Mouse (Mus musculus) kidney, adult 18-20 months (tissue): ENCODE measurements around the gene Slc25a29.
A peak's percentile ranks its signal among the peaks of the same experiment; 100 is the strongest.

ENCODE experiments used
- DNase-seq: peaks from one replicate; pipeline ENCODE4 v3.0.0; 2021

Gene Slc25a29

DNA sequence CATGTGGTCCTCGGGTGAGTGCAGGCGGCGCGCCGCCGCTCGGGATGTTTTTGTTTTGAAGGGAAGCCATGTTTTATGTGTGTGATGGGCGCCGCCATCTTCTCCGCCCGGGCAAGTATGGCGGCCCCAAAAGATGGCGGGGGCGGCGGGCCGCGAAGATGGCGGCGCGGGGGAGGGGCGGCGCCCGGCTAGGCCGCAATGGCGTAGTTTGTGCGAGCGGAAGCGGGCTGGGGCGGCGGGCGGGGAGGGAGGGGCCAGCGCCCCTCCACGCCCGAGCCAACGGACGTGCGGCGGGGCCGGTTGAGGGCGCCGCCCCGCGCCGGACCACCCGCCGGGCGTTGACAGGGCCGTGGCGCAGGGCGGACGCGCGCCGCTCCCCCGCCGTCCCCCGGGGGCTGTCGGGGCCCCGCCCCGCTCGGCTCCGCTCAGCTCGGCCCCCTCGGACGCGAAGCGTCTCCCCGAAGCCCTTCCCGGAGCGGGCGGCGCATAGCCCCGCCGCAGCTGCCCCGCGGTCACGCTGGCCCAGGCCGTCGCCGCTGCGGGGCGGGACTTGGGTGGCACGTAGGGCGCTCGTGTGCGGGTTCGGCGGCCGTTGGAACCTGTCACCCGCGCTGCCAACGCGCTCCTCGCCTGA lies 41.5 kb downstream of the Slc25a29 start:
- DNase-seq, result peak; percentile 81

DNA sequence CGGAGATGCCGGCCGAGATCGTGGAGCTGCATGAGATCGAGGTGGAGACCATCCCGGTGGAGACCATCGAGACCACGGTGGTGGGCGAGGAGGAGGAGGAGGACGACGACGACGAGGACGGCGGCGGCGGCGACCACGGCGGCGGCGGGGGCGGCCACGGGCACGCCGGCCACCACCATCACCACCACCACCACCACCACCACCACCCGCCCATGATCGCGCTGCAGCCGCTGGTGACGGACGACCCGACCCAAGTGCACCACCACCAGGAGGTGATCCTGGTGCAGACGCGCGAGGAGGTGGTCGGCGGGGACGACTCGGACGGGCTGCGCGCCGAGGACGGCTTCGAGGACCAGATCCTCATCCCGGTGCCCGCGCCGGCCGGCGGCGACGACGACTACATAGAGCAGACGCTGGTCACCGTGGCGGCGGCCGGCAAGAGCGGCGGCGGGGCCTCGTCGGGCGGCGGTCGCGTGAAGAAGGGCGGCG lies 42.2 kb downstream of the Slc25a29 start:
- no peak for DNase-seq

DNA sequence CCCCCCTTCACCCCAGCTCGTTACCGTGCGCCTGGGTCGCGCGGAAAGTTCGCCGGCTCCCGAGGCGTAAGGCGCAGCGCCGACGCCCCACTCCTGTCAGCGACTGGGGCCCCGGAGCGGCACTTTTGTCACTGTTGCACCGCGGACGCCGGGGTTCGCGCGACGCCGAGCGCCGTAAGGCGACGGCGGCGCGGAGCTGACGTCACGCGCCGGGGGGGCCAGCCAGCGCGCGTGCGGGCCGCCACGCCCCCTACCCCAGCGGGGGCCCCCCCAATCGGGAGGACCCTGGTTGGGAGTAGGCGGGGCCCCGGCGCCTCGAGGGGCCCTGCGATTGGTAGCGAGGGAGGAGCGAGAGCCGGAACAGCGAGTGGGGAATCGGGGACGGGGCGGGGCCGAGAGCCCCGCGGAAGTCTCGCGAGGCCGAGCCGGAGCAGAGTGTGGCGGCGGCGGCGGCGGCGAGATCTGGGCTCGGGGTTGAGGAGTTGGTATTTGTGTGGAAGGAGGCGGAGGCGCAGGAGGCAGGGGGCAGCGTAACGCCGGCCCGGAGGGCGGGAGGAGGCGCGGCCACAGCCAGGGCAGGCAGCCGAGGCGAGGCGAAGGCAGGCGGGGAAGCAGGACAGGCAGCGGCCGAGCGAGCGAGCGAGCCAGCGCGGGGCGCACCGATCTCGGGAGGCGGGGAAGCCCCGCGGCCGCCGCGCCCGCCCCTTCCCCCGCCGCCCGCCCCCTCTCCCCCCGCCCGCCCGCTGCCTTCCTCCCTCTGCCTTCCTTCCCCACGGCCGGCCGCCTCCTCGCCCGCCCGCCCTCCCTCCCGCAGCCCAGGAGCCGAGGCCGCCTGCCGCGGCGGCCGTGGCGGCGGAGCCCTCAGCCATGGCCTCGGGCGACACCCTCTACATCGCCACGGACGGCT lies 42.9 kb downstream of the Slc25a29 start, which contains the start of gene Yy1:
Yy1 (plus strand) TSS at position 428 of the 907 bp plus-strand sequence.
- peak; percentile 98 for DNase-seq

DNA sequence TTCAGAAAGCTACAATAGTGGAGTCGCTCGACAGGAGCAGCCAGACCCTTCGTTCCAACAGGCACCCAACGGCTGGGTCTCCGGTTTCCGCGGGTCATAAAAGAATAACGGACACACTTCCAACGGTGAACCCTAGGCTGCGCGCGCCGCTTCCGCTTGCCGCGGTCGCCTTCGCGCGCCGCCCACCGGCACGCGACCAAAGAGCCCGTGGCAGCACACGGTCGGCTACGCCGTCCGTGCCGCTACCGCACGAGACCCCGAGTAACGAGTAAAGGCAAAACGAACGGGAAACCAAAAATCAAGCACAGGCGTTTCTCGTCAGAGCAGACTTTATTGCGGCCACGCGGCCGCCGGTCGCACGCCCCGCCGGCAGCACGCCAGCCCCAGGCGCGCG lies 43.5 kb downstream of the Slc25a29 start:
- DNase-seq, result peak; percentile 82

DNA sequence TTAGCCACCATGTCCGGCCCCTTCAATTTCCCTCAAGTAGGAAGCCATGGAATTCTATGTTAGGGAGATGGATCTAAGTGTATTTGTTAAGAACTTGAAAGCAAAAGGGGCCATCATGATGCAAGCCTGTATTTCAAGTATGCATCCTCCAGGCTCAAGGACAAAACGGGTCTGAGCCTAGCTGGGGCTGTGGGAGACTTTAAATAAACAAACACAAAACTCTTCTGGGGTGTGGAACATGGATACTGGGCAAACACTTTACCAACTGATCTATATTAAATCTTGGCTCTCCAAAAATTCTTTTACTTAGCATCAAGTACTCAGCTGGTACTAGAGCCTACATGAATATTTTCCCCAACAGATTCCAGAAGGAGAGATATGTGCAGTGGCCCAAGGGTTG lies 48.4 kb downstream of the Slc25a29 start:
- DNase-seq, result no peak

DNA sequence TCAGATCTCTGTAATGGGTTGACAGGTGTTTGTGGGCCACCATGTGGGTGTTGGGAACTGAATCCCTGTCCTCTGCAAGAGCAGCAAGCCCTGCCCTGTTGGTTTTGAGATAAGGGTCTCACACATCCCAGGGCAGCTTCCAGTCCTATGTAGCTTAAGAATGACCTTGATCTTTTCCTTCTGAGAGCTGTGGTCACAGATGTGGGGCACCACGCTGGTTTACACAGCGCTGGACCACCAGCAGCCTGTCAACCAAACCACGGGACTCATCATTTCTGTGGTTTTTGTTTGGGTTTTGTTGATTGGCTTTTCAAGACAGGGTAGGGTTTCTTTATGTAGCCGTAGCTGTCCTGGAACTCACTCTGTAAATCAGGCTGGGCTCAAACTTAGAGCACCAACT lies 50.5 kb downstream of the Slc25a29 start:
- DNase-seq, result no peak

DNA sequence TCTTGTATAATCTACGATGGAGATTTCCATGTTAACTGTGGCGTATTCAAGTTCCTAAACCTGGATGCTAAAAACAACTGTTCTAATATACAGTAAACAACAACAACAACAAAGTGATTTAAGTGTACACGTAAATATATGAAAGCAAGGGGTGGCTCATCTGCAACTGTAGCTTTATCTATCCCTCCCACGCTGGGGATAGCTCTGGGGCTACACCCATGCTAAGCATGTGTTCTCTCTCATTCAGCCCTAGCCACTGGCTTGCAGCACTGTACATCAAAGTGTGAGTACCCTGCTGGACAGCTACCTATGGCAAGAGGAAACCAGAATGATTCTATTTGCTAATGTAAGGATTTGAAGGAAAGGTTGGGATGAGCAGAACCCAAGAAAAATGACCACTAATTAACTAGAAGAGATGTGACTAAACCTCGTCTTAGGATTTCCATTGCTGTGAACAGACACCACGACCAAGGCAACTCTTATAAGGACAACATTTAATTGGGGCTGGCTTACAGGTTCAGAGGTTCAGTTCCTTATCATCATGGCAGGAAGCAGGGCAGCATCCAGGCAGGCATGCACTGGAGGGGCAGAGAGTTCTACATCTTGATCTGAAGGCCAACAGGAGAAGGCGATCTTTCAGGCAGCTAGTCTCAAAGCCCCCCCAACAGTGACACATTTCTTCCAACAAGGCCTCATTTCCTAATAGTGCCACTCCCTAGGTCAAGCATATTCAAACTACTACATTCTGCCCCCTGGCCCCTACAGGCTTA lies 55.4 kb downstream of the Slc25a29 start:
- no peak for DNase-seq
